Mouse (Mus musculus): ENCODE measurements around the gene 1700061G19Rik. TPM values are rescaled to one million over a fixed set of nuclear protein-coding genes. Genes with fewer than 3 reads are reported as not detected.

The 1700061G19Rik gene
- polyA plus RNA-seq (2017; shearing (Covaris generic)), result not detected

DNA sequence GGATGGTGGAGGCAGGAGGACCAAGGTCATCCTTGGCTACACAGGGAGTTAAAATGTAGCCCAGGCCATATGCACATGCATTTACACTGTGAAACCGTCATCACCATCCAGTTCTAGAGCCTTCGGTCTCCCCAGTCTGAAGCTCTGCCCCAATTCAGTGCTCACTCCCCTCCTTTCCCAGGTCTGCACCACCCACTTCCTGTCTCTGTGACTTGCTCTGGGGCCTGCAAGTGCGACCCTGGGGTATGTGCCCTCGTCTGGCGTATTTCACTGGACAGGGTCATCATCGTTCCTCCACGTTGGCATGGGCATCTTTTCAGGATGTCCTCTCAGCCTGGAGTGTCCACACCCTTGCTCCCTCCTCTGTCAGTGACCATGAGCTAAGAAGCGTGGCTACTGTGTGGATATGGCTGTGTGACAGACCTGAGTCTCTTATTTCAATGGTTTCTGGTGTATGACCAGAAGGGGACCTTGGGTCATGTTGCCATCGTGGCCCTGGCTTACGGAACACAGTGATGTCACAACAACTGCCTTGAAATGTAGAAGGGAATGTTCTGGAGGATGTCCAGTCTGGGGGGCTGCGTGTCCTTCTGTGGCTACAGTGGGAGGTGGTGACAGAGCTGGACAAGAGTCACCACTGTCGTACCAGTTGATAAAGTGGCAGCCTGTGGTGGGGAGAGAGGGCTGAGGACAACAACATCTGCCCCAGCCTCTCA is at the start of gene 1700061G19Rik:
Gene 1700061G19Rik (plus strand): TSS at position 542 of the 716 bp plus-strand sequence.

DNA sequence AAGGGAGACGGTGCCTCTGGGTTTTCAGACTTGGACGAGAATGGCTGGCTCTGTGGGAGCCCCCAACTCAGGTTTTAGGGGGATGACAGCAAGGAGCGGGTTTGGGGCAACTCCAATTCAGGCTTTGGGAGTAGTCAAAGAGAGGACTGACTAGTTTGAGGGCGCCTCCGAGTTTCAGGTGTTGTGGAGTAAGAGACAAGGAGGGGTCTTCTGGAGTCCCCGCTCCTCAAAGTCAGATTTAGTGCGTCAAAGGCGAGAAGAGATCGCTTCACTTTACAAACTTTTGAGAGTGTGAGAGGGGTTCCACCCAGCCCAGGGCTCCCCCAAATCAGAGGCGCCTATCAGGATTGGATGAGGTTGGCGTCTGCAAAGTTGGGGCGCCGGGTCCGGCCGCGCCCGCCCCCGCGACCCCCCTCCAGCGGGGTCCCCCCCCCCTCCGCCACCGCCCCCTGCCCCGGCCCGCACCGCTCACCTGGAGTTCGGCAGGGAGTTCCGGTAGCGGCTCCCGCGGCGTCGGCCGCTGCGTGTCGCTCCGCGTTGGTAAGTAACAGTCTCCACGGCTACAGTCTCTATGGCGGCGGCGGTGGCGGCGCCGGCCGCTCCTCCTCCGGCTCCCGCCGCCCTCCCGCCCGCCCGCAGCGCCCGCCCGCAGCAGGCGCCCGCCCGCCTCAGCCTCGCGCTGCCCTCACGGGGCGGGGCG is 44.7 kb upstream of the 1700061G19Rik start, which contains the start of gene Rfx2:
Gene Rfx2 (minus strand): TSS at position 603 of the 700 bp plus-strand sequence.

DNA sequence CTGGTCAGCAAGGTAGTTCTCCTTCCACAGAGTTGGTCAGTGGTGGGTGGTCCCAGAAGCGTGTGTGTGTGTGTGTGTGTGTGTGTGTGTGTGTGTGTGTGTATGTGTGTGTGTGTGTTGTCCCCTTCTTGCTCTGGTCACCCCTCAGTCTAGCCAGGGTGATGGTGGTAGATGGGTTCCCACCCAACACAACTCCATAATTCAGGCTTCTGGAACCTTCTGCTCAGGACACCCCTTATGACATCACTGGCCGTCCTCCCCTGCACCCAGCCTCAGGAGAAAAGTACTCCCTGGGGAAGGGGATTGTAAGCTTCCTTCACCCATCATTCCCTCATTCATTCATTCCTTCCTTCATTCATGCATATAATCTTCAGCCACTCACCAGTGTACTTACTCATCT is 1.0 kb upstream of the 1700061G19Rik start, which contains the start of gene Acsbg2:
Gene Acsbg2 (minus strand): TSS at position 211 of the 400 bp plus-strand sequence.

DNA sequence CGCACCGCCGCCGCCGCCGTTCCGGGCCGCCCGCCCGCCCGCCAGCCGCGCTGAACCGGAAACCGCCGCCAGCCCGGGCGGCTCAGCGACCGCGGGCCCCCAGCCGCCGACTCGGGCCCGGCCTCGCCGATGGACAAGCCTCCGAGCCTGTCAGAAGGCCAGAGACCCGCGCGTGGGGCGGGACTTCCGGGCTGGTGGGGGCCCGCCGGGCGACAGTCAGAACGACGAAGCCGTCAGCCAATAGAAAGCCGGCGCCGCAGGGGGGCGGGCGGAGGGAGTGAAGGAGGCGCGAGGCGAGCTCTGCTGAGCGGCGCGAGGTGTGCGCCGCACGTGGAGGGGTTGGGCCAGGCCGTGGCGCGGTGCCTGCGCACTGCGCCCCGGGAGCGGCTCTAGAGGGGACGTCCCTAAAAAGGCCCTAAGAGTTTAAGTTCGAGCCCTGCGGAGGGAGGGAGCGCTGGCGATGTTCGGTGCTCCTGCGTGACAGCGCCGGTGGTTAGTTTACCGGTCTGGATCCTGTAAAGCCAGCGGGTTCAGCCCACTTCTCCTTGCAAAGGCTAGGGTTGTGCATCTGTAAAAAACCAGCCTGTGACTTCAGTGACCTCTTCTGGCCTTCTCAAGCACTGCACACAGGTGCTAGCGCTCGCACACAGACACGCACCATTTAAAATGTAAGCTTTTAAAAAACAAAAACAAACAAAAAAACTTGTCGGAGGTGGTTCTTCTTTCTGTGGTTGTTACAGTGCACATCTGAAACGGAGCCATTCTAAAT is 60.3 kb downstream of the 1700061G19Rik start, which contains the start of gene Mllt1:
Gene Mllt1 (minus strand): TSS at position 53 of the 769 bp plus-strand sequence.

Other genes with a start within 250 kb of the 1700061G19Rik start
- 62.0 TPM for gene Lonp1, start 248.6 kb upstream of the 1700061G19Rik start, polyA plus RNA-seq (2017; shearing (Covaris generic))
- 1.2 TPM for gene Catsperd, start 247.3 kb upstream of the 1700061G19Rik start, polyA plus RNA-seq (2017; shearing (Covaris generic))
- gene Ranbp3, start 202.2 kb upstream of the 1700061G19Rik start, polyA plus RNA-seq (2017; shearing (Covaris generic)), result 94.5 TPM
- gene Ndufa11, start 157.7 kb upstream of the 1700061G19Rik start, polyA plus RNA-seq (2017; shearing (Covaris generic)), result 132 TPM
- 12.5 TPM for gene Vmac, start 157.5 kb upstream of the 1700061G19Rik start, polyA plus RNA-seq (2017; shearing (Covaris generic))
- gene Nrtn, start 117.9 kb upstream of the 1700061G19Rik start, polyA plus RNA-seq (2017; shearing (Covaris generic)), result not detected
- 60.0 TPM for gene Dus3l, start 110.7 kb upstream of the 1700061G19Rik start, polyA plus RNA-seq (2017; shearing (Covaris generic))
- gene Prr22, start 105.2 kb upstream of the 1700061G19Rik start, polyA plus RNA-seq (2017; shearing (Covaris generic)), result 1.5 TPM
- gene Rfx2, start 44.5 kb upstream of the 1700061G19Rik start, polyA plus RNA-seq (2017; shearing (Covaris generic)), result 1.8 TPM
- gene Acsbg2, start 1.0 kb upstream of the 1700061G19Rik start, polyA plus RNA-seq (2017; shearing (Covaris generic)), result not detected
- 26.1 TPM for gene Mllt1, start 59.9 kb downstream of the 1700061G19Rik start, polyA plus RNA-seq (2017; shearing (Covaris generic))
- not detected for gene Acer1, start 106.6 kb downstream of the 1700061G19Rik start, polyA plus RNA-seq (2017; shearing (Covaris generic))
- gene Clpp, start 114.8 kb downstream of the 1700061G19Rik start, polyA plus RNA-seq (2017; shearing (Covaris generic)), result 48.3 TPM
- 17.1 TPM for gene Alkbh7, start 121.9 kb downstream of the 1700061G19Rik start, polyA plus RNA-seq (2017; shearing (Covaris generic))
- not detected for gene Pspn, start 124.5 kb downstream of the 1700061G19Rik start, polyA plus RNA-seq (2017; shearing (Covaris generic))
- 71.2 TPM for gene Gtf2f1, start 135.8 kb downstream of the 1700061G19Rik start, polyA plus RNA-seq (2017; shearing (Covaris generic))
- gene Gm17949, start 136.0 kb downstream of the 1700061G19Rik start, polyA plus RNA-seq (2017; shearing (Covaris generic)), result 1.1 TPM
- gene Khsrp, start 156.0 kb downstream of the 1700061G19Rik start, polyA plus RNA-seq (2017; shearing (Covaris generic)), result 60.8 TPM
- not detected for gene Slc25a41, start 166.2 kb downstream of the 1700061G19Rik start, polyA plus RNA-seq (2017; shearing (Covaris generic))
- gene Crb3, start 183.6 kb downstream of the 1700061G19Rik start, polyA plus RNA-seq (2017; shearing (Covaris generic)), result 1.7 TPM
- gene Slc25a23, start 184.4 kb downstream of the 1700061G19Rik start, polyA plus RNA-seq (2017; shearing (Covaris generic)), result 13.0 TPM
- gene Dennd1c, start 203.0 kb downstream of the 1700061G19Rik start, polyA plus RNA-seq (2017; shearing (Covaris generic)), result 126 TPM
- 1.1 TPM for gene Tubb4a, start 212.3 kb downstream of the 1700061G19Rik start, polyA plus RNA-seq (2017; shearing (Covaris generic))
- 3.9 TPM for gene Tnfsf9, start 229.8 kb downstream of the 1700061G19Rik start, polyA plus RNA-seq (2017; shearing (Covaris generic))